Mouse (Mus musculus): ENCODE measurements around the gene Myo10.

Myo10 gene

DNA sequence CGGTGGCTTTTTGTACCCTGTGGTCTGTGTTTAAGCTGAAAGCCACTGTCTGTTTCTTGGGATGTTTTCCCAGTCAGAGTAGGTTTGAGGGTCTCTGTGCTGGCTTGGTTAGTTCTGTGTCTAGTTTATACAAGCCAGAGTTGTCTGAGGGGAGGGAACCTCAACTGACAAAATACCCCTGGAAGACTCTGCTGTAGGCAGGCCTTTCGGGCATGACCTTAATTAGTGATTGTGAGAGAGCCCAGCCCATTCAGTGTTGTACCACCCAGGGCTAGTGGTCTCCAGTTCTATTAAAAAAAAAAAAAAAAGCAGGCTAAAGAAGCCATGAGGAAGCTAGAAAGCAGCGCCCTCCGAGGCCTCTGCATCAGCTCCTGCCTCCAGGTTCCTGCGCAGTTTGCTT is 30.0 kb downstream of the Myo10 start:
- no peak for DNase-seq (ENCODE audit: low spot score)

DNA sequence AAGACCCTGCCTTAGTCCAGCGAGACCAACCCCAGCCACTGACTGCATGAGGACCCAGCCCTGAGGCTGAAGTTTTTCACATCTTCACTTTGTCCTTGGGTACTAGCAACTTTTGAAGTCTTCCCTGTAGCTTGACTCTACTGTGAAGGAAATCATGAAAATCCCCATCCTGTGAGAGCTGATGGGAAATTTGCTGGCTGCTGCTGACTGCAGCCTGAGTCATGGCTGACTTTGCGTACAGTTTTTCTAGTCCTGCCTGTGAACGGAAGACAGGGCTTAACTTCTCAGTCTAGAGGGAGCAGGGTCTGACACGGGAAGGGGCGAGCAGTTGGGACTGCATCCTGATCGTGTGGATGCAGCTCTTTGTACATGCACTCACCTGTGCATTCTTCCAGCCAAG is 30.6 kb downstream of the Myo10 start:
- no peak for DNase-seq (ENCODE audit: low spot score)

DNA sequence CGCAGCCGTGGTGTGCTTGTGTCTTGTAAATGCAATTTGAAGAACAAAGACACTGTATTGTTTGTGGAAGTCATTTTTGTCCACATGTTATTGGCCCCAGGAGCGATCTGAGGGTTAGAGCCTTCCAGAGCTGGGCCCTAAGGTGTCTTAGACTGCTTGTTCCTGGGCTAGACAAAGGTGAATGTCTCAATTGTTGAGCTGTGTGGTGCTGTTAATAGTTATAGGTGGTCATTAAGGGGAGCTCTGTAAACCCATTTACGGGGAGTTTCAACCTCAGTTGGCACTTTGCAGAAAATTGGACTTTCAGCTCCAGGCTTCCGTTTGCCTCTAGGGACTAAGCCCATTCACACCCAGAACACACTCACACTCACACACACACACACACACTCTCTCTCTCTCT is 31.4 kb downstream of the Myo10 start:
- DNase-seq (ENCODE audit: low spot score), result no peak

DNA sequence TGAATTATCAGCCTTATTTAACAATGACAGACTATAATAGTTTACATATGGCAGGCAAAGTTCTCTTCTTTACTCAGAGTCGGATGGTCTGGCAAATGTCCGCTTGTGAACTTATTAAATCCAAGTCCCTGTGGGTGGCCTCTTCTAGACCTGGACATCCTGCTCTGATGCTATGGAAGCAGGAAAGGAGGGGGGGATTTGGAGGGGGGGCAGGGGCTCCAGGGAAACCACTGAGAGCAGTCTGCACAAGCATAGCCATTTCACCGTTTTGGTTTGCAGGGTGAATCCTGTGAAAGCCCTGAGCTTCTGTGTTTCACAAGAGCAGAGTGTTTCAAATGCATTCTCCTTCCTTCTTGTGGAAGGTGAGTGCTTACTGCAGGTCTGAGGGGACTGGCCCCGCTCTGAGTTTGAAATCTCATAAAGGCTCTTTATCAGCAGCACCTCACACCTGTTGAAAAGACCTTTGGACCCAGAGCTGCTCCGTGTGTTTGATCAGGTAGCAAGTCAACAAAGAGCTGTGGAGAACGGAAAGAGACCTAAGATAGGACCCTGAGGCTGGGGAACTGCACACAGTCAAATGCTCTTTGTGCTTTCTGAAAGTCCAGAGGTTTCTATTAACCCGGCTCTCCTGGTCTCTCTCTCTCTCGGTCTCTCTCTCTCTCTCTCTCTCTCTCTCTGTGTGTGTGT is 40.7 kb downstream of the Myo10 start:
- DNase-seq (ENCODE audit: low spot score), result no peak

DNA sequence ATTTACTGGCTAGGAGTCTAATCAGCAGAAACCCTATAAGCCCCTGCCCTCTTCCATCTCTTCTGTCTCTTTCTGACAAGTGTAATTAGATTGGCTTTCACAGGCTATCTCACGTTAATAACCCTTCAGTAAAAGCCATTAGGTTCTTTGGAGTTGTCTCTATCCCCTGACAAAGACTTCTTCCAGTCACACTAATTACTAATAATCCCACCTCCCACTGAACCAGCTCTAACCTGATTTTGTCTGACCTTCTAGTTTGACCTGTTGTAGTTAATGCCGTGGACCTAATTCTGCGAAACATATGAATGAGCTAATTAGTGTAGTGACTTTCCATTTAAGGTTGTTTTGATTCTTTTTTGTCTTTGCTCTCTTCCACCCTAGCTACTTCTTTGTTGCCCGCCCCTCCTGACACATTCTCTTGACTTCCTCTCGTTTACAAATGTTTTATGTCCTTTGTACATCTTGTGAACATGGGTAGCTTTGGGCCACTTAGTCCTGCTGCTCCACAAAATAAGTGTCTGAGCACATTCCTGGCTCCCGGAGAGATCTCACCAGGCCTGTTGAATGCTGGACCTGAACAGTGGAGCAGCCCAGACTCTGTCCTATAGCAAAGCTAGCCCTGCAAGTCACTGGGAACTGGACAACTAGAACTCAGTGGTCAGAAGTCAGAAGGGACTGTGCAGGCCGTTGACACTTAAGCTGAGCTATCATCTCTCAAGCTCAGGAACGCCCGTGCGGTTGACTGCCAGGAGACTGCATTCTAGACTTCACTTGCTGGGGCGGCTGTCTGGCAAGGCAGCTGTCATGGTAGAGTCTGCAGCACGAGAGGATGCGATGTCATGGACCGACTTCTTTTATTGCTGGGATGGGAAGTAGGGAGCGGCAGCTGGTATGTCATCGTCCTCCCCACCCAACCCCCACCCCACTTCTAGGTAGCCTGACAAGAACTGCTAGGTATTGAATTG is 47.2 kb downstream of the Myo10 start:
- DNase-seq (ENCODE audit: low spot score), result no peak

DNA sequence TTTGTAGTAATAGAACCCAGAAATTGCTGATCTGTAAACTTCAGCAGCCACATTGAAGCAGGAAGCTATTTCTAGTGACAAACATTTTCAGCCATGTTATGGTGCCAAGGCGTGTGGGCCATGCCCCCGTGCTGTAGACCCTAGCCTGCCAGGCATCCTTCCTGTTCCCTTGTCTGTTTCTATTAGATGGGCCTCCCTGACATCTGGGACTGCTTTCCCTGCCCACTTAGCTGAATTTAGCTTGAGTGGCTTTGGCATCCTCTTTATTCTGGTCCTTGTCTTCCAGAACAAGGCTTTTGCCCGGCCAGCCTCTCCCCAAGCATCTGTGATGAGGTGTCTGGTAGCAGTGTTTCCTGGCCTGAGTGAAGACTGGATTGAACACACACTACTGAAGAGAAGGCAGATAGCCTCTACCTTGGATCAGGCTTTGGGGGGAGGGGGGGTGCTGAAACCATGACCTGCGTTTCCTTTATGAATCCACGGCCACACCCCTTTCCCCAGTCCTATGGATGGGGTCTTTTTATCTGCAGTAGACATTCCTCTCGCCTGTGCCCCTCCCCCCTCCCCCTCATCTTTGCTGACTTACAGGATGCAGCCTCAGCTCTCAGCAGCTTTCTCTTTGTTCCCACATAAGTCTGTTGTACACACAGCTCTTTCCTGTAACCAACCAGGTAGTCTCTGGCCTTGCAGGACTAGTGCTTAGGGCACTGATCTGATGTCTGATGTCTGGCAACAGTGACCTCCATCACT is 51.1 kb downstream of the Myo10 start:
- DNase-seq (ENCODE audit: low spot score), result no peak

DNA sequence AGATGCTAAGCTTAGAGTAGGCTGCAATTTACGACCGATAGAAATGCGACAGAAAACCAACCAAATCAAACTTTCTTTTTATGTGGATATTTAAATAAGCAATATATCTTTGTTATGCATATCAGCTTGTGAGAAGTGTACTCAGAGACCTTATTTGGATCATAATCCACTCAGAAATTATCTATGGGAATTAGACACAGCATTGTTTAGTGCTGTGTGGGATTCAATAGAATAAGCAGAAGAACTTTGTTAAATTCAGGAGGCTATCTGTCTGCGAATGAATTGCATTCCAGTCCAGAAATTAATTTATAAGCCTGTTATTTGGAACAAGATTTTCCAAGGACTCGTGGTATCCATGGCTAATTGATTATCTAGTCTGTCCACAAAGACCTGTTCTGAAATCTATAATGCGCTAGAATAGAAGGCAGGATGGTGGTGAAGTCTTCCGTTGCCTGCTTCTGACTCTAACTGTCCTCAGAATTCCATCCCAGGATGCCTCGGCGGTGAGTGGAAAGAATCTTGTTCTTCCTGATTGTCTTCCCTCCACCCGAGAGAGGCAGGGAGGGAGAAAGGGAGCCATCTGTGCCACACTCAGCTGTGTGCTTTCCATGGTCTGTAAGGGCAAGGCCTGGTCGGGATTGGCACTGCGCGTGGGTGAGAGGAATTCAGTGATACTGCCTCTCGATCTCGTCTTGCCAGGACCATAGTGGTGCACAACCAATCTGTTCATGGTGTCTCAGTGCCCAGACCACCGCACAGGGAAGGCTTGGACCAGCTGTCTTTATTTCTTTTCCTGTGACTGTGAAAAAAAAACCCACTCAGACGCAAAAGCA is 52.0 kb downstream of the Myo10 start:
- DNase-seq (ENCODE audit: low spot score), result no peak

DNA sequence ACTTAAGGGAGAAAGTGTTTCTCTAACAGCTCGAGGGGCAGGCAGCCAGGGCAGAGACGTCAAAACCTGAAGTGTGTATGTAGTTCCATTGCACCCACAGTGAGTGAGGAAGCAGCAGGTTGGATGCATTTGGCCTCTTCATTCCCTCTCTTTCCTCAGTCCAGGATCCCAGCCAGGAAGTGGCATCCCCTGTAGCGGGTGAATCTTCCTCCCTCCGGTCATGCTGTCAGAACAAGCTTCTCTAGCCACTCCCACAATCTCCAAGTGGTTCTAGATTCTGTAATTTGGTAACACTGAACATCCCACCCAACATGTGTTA is 52.6 kb downstream of the Myo10 start:
- no peak for DNase-seq (ENCODE audit: low spot score)

DNA sequence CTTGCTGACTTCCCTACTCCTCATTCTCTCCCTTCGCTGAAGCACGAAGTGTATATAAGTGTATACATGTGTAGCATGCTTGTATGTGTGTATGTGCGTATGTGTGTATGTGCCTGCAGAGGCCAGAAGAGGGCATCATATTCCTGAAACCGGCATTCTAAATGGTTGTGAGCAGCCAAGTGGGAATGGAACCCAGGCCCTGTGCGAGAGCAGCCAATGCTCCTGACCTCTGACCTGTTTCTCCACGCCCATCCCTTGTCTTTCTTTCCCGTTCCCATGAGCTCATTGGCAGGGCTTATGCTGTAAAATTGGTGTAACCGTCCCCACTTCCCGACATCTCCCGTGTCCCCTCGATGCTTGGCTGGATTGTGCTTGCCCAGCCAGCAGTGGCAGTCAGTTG is 53.0 kb downstream of the Myo10 start:
- no peak for DNase-seq (ENCODE audit: low spot score)

DNA sequence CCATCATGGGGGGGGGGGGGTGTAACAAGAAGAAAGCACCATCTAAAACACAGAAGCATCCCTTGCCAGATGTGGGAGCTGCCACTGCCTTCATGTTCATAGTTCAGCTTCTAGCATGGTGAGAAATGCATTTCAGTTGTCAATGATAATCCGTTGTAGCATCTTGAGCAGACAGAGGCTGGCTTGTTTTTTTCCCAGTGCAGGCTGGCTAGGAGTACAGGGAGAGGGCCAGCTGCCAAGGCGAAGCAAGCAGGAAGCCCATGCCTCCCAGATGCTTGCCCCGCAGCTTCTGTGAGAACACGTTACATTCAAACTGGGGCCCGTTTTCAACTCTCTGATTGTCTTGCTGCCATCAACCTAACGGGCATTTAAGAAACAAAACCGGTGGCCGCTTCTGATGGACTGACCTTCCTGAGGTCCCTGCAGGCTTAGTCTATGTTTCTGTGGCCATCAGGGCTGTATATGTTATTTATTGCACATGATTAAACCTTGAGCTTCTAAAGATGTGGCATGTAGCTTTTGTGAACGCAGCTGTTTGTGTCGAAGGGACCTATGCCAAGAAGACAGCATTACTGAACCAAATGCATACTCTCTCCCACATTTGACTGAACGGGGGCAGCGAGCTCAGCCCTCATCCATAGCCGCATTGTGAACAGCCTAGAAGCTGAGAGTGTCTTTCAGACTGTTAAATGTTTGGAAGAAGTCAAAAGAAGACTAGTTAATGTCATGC is 53.9 kb downstream of the Myo10 start:
- DNase-seq (ENCODE audit: low spot score), result no peak

DNA sequence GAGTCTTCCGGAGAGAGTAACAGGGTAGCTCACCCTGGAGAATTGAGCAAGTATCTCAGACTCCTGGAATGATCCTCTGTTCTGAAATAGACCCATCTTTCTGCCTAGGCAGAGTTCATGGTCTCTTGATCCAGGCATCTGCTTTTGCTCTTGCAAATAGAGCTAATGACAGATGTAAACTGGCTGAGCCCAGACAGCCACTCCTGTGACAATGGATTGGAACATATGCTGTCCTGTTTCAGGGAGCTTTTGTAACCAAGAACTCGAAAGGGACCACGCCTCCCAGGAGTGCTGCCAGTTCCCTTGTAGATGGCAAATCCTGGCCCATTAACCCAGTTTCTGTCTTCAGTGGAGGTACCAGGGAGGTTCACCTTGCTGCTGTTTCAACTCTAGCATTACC is 56.8 kb downstream of the Myo10 start:
- DNase-seq (ENCODE audit: low spot score), result no peak

DNA sequence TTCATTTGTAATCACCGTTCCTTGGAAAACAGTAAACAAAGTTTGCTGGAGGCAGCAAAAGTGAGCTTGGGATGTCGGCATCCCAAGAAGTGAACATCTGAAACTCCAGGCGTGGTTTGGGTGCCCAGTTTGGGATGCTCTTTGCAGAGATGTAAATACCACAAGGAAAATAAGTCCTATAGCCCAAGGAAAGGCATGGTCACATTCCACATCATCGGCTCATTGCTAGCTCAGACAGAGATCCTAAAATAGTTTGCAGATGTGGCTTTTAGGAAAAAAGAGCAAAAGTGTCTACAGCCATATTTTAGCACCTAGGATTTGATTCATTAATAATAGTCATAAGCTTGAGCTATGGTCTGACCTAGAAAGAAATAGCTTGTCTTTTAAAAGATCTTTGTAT is 57.3 kb downstream of the Myo10 start:
- DNase-seq (ENCODE audit: low spot score), result no peak

DNA sequence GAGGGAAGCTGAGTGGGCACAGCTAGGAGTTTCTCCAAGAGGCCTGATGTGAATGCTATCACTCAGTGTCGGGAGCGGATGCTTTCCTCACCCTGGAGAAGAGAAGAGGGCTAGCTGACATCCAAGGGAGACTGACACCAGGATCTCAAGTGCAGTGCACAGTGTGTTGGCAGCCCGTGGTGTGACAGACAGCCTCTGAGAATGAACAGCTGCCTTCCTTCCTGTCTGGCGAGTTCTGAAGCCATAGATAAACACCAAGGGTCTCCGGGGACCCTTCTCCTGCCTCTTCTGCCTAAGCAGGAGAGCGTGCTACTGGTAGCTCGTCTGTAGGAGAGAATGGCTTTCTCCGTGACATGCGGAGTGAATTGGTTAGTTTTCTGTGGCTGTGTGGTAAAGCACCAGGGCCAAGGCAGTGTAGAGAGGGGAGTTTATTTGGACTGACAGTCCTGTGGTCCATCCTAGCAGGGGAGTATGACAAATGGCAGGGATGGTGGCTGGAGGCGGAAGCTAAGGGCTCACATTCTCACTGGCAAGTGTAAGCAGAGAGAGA is 58.0 kb downstream of the Myo10 start:
- no peak for DNase-seq (ENCODE audit: low spot score)

DNA sequence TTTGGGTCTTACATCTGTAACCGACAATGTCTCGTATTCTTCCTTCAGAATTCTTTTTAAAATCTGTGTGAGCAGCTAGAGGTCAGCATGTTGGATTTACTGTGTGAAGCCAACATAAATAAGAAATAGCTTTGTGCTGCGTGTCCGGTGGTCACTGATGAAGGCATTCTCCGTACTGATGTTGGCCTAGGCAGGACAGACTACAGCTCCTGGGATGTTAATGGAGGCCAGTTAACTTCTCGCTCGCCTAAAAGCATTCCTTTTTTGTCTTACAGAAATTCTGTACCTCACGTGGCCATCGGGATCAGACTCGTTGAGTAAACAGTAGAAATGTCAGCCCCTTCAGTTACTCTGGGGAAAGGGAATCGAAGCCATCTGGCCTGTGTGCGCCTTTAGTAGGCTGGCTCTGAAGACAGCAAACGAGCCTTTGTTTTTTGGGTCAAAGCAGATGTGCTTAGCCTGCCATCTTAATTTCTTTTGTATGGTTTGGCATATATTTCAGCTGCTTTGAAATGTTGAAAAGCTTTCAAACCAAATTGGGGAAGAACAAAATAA is 60.7 kb downstream of the Myo10 start:
- DNase-seq (ENCODE audit: low spot score), result no peak

DNA sequence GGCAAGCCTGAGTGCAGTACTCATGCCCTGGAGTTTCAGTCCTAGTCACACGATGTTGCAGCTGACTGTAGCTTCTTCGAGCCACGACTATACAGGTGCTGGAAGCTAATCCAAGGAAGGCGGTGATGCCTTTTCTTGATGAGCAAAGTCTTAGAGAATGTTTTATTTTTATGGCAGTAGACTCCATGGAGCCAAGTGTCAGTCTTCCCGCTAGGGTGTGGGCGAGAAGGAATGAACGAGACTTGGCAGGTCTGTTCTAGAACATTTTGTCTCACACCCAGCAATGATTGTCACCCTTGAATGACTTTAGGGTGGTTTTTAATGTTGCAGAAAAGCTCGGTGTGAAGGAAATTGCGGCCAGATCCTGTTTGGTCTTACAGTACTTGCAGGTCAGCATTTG is 62.9 kb downstream of the Myo10 start:
- no peak for DNase-seq (ENCODE audit: low spot score)

DNA sequence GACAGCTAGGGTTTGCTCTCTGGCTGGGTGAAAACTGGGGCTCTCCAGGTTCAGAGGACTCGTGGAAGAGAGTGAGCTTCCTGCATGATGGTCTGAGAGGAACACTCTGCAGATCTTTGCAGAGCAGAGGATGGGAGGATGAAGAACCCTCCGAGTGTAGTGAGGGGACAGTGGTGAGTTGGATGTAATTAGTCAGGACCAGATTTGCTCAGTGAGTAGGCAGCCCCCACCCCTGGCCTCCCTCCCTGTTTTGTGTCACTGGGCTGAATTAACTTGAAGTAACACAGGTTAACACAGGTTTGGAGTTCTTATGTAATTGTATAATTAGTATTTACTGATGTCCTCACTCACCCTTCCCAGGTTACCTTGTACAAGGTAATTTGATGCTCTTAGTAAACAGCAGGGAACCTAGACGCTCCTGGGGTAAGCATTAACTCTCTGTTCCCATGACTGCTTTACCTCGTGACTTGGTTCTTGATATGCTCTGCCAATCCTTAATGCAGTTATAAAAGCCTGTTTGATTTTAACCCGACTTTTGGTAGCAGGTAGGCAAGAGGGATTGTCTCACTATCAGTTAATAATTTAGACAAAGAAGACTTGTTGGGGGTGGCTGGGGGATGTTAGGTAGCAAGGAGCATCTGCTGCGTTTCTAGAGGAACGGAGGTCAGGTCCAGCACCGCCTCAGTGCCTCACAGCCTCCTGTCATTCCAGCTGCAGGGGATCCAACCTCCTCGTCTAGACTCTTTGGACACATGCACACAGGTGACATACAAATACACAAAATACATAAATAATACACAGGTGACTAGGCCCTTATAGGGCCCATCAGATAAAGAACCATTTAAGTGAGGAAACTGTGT is 66.3 kb downstream of the Myo10 start:
- DNase-seq (ENCODE audit: low spot score), result no peak

DNA sequence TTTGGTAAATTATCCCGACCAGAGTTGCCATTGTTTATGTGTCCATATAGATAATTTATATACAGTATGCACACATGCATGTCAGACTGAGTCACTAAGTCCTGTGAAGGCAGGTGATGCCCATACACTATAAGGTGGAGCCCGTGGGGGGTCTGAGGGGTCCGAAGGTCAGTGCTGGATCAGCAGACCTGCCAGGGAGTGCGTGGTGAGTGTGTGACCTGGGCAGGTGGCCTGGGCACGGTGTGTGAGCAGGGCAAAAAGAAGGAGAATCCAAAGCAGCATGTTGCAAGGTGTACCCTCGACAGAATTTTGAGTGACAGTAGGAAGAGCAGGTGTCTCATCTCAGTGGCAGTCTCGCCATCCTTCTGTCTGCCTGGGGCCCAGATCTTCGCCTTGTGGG is 67.2 kb downstream of the Myo10 start:
- no peak for DNase-seq (ENCODE audit: low spot score)

DNA sequence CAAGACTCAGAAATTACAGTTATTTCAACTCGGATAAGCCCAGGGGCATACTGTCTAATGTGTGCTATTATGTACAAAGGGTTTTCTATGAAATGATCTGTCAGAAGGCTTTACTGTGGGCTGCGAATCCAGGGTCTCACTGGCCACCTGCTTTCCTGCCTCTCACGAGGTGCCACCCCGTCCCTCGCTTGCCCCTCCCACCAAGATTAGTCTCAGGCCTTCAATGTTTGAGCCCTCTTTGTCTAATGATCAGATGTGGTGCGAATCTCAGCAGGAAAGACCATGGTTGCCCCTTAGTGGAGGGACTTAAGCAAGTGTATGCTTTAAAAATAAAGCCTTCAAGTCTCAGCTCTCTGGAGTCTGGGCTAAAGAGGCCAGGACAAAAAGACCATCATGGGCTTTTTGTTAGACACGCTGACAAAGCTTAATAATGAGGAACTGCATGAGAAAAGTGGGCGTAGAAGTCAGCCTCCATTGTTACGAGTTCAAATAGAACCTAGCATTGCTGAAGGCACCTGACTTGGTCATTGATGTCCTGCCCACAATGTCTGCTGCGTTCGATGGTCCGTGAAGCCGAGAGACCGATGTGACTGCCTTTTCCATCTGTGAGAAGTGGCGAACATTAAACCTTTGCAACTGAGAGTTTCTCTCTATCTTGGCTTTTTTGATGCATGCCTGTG is 67.9 kb downstream of the Myo10 start:
- DNase-seq (ENCODE audit: low spot score), result no peak

DNA sequence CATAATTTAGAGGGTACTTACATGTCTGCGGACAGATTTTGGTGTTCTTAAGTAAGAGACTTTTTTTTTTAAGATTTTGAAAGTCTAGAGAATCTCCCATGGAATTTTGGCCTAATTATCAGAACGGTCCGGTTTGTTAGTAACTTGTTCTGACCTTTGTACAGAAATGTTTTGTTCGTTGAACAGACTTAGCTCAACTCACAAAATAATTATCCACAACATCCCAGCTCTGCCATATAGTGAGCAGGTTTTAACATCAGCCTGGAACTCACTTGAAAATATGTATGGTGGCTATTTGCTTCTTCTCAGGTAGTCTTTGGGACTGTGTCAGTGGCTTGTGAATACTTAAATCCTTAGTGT is 68.4 kb downstream of the Myo10 start:
- no peak for DNase-seq (ENCODE audit: low spot score)
